Mouse (Mus musculus) CH12.LX (cell line): Measurements from ENCODE around the gene Map1lc3b. TPM values are rescaled to one million over a fixed set of nuclear protein-coding genes. Genes with fewer than 3 reads are reported as not detected.

Experiments
- DNase-seq: peaks from one replicate; pipeline ENCODE4 v3.0.0-alpha.2; 2013; ENCODE audit errors: extremely low read depth
- H3K27ac ChIP-seq: 2 replicates; pipeline ENCODE4 v1.5.1; 2012; ENCODE audit warnings: low read depth, mild to moderate bottlenecking, control low read depth, moderate library complexity; ENCODE audit not compliant: insufficient read depth
- H3K27me3 ChIP-seq: replicated peaks from 2 replicates; pipeline ENCODE3; 2012; ENCODE audit warnings: inconsistent platforms
- H3K36me3 ChIP-seq, 2 experiments: replicated peaks in 1 of 2; 2 replicates each; pipeline versions ENCODE3 to v1.6.1; 2012; ENCODE audit warnings: inconsistent platforms in 1 of 2, low read length in 1 of 2, mild to moderate bottlenecking in 1 of 2, mixed read lengths in 1 of 2, moderate library complexity in 1 of 2; ENCODE audit not compliant: control insufficient read depth in 1 of 2, insufficient read depth in 1 of 2
- H3K4me1 ChIP-seq, 2 experiments: 2 replicates each; pipeline ENCODE4 v1.6.1; 2012; ENCODE audit warnings: inconsistent platforms in 1 of 2, moderate library complexity in 1 of 2; ENCODE audit not compliant: insufficient read depth in 2 of 2, control insufficient read depth in 1 of 2
- H3K4me2 ChIP-seq: 2 replicates; pipeline ENCODE4 v1.6.1; 2012; ENCODE audit warnings: low read depth, mild to moderate bottlenecking, control low read depth; ENCODE audit not compliant: poor library complexity, insufficient read depth, severe bottlenecking
- H3K4me3 ChIP-seq, 3 experiments: fragments of 150-350 bp in 1 of 3; sonication (generic) in 1 of 3; replicated peaks in 1 of 3; 2 replicates each; pipeline versions ENCODE3 to v1.5.1; 2011 to 2012; ENCODE audit warnings: low read depth in 2 of 3, low read length in 2 of 3, mild to moderate bottlenecking in 2 of 3, moderate library complexity in 2 of 3, control low read depth in 1 of 3, improper control_type of control experiment in 1 of 3, inconsistent platforms in 1 of 3, mixed read lengths in 1 of 3; ENCODE audit not compliant: poor library complexity in 1 of 3
- H3K79me2 ChIP-seq: replicated peaks from 2 replicates; pipeline ENCODE4 v1.6.1; 2012; ENCODE audit warnings: mild to moderate bottlenecking, moderate library complexity; ENCODE audit not compliant: control insufficient read depth, poor library complexity, insufficient read depth, severe bottlenecking; ENCODE audit errors: extremely low read depth
- H3K9ac ChIP-seq: 2 replicates; pipeline ENCODE4 v1.6.1; 2012; ENCODE audit warnings: low read depth, mild to moderate bottlenecking, control low read depth, moderate library complexity; ENCODE audit not compliant: insufficient read depth
- H3K9me3 ChIP-seq: replicated peaks from 2 replicates; pipeline ENCODE3; 2012; ENCODE audit warnings: low read length, inconsistent platforms, mixed read lengths
- CHD1 ChIP-seq: IDR thresholded peaks from 2 replicates; pipeline ENCODE4 v1.6.1; 2012; ENCODE audit warnings: low read depth, low read length, improper control_type of control experiment, inconsistent platforms
- E2F4 ChIP-seq: IDR thresholded peaks from 2 replicates; pipeline ENCODE4 v1.6.1; 2011; ENCODE audit warnings: low read depth, low read length, improper control_type of control experiment; ENCODE audit not compliant: insufficient replicate concordance
- ELF1 ChIP-seq: IDR thresholded peaks from 2 replicates; pipeline ENCODE4 v1.6.1; 2014; ENCODE audit warnings: low read depth, mild to moderate bottlenecking, inconsistent platforms, low read length, improper control_type of control experiment
- ETS1 ChIP-seq: conservative IDR thresholded peaks from 2 replicates; pipeline ENCODE4 v1.6.1; 2012; ENCODE audit warnings: low read depth, mild to moderate bottlenecking, inconsistent platforms, low read length, improper control_type of control experiment, moderate library complexity
- GABPA ChIP-seq: IDR thresholded peaks from 2 replicates; pipeline ENCODE4 v1.6.1; 2012; ENCODE audit warnings: low read depth, low read length, improper control_type of control experiment, inconsistent platforms; ENCODE audit not compliant: insufficient replicate concordance
- JUN ChIP-seq: IDR thresholded peaks from 2 replicates; pipeline ENCODE4 v1.6.1; 2011; ENCODE audit warnings: low read depth, mild to moderate bottlenecking, low read length, improper control_type of control experiment, moderate library complexity; ENCODE audit not compliant: insufficient read depth
- MAZ ChIP-seq: IDR thresholded peaks from 2 replicates; pipeline ENCODE4 v1.6.1; 2012; ENCODE audit warnings: low read depth, mild to moderate bottlenecking, inconsistent platforms, low read length, improper control_type of control experiment, moderate library complexity
- MEF2A ChIP-seq: IDR thresholded peaks from 2 replicates; pipeline ENCODE4 v1.6.1; 2014; ENCODE audit warnings: low read depth, mild to moderate bottlenecking, inconsistent platforms, low read length, improper control_type of control experiment, borderline replicate concordance
- MXI1 ChIP-seq: IDR thresholded peaks from 2 replicates; pipeline ENCODE4 v1.6.1; 2011; ENCODE audit warnings: mild to moderate bottlenecking, low read depth, low read length, improper control_type of control experiment
- NELFE ChIP-seq: IDR thresholded peaks from 2 replicates; pipeline ENCODE4 v1.6.1; 2011; ENCODE audit warnings: low read depth, low read length, improper control_type of control experiment
- POLR2A ChIP-seq: IDR thresholded peaks from 2 replicates; pipeline ENCODE4 v1.6.1; 2011; ENCODE audit warnings: low read depth, mild to moderate bottlenecking, improper control_type of control experiment, low read length
- TCF12 ChIP-seq: IDR thresholded peaks from 2 replicates; pipeline ENCODE4 v1.6.1; 2014; ENCODE audit warnings: low read depth, mild to moderate bottlenecking, inconsistent platforms, low read length, improper control_type of control experiment
- USF2 ChIP-seq: conservative IDR thresholded peaks from 2 replicates; pipeline ENCODE4 v1.6.1; 2011; ENCODE audit warnings: low read depth, low read length, improper control_type of control experiment
- ZMIZ1 ChIP-seq: IDR thresholded peaks from 2 replicates; pipeline ENCODE4 v1.6.1; 2012; ENCODE audit warnings: low read depth, mild to moderate bottlenecking, inconsistent platforms, low read length, improper control_type of control experiment
- dilution Hi-C: fragments of 300-500 bp; cut with MboI; formaldehyde crosslinking; loops from 2 replicates; pipeline ENCODE4 v1.14.3; 2020; ENCODE audit warnings: low sequenced_read_pairs; ENCODE audit not compliant: extremely low pct_unique_long_range_greater_than_20kb, extremely low pct_ligation_motif_present
- in situ Hi-C: fragments of 300-500 bp; cut with MboI; formaldehyde crosslinking; loops from 3 replicates; pipeline ENCODE4 v1.14.3; 2019; ENCODE audit warnings: low sequenced_read_pairs, low pct_ligation_motif_present, low pct_unique_long_range_greater_than_20kb, mixed read lengths
- polyA plus RNA-seq: library from polyadenylated mRNA; unstranded; fragments of >175 nt; gene quantifications from 2 replicates; pipeline ENCODE4 v1.2.1, GENCODE M21; 2012; ENCODE audit warnings: low read depth; ENCODE audit not compliant: insufficient read length
- total RNA-seq, 2 experiments: library from RNA; depleted of rRNA; stranded (reverse); fragments of 300-350 nt in 1 of 2; fragments of >200 nt in 1 of 2; gene quantifications; 2 replicates each; pipeline ENCODE4 v1.2.3; 2012 to 2014

Map1lc3b gene
- total and polyA plus RNA-seq, 3 experiments = 45.7 to 55.8 (median 48.9) TPM

GRCm38 (mm10) chr8:121628681-121629080, 38.5 kb downstream of the Map1lc3b start:
- no peaks in the 10 kb centered on the region for H3K79me2 ChIP-seq
- H3K9ac ChIP-seq = no peak overlapping the region
- H3K36me3 ChIP-seq = no peaks in the 10 kb centered on the region
- H3K4me2 ChIP-seq = no peak overlapping the region
- DNase-seq = no peak
- H3K9me3 ChIP-seq = peaks cover 2% of the 10 kb centered on the region
- no peak overlapping the region for H3K27ac ChIP-seq
- TF ChIP-seq TCF12 (no peak), E2F4 (no peak)
- H3K4me3 ChIP-seq = no peak overlapping the region
- peaks cover 80% of the 10 kb centered on the region for H3K27me3 ChIP-seq
- dilution Hi-C loops (no loop called here), in situ Hi-C loops (no loop called here)
- H3K4me1 ChIP-seq = 0 out of 4 replicates have a peak, but pooled peaks cover 0 to 6% of the 10 kb centered on the region in 2 experiments

GRCm38 (mm10) chr8:121631645-121632071, 41.5 kb downstream of the Map1lc3b start:
- peaks cover 70% of the 10 kb centered on the region for H3K27me3 ChIP-seq
- no peak overlapping the region for H3K4me3 ChIP-seq
- no peak for DNase-seq
- peaks cover 2% of the 10 kb centered on the region for H3K9me3 ChIP-seq
- H3K36me3 ChIP-seq = no peaks in the 10 kb centered on the region
- H3K79me2 ChIP-seq = no peaks in the 10 kb centered on the region
- 0 out of 4 replicates have a peak, but pooled peaks cover 0 to 6% of the 10 kb centered on the region in 2 experiments for H3K4me1 ChIP-seq
- no peak overlapping the region for H3K27ac ChIP-seq
- H3K9ac ChIP-seq = no peak overlapping the region
- in situ Hi-C loops (no loop called here), dilution Hi-C loops (no loop called here)
- TF ChIP-seq MAZ = no peak
- TF ChIP-seq JUN = no peak
- no peak for TF ChIP-seq NELFE
- no peak for TF ChIP-seq GABPA
- TF ChIP-seq E2F4 = no peak
- no peak for TF ChIP-seq MEF2A
- no peak overlapping the region for H3K4me2 ChIP-seq

- Histone ChIP-seq H3K4me2 (no peak overlapping the region), H3K36me3 (no peaks in the 10 kb centered on the region), H3K9ac (no peak overlapping the region), H3K27ac (no peak overlapping the region), H3K79me2 (no peaks in the 10 kb centered on the region), H3K4me3 (no peak overlapping the region), H3K4me1 (0 out of 4 replicates have a peak, but pooled peaks cover 0 to 6% of the 10 kb centered on the region in 2 experiments), H3K27me3 (peaks cover 68% of the 10 kb centered on the region), H3K9me3 (peaks cover 2% of the 10 kb centered on the region)
- in situ Hi-C loops (no loop called here), dilution Hi-C loops (no loop called here)
- DNase-seq = no peak
- no peak for TF ChIP-seq MXI1
- TF ChIP-seq POLR2A = no peak
- TF ChIP-seq ELF1 = no peak
- TF ChIP-seq ETS1 = no peak
- TF ChIP-seq NELFE = no peak
- TF ChIP-seq USF2 = no peak
- TF ChIP-seq CHD1 = no peak
- TF ChIP-seq ZMIZ1 = no peak
Measured at GRCm38 (mm10) chr8:121632401-121632800, 42.2 kb downstream of the Map1lc3b start.
